Mouse (Mus musculus) heart, adult 18-20 months (tissue): Measurements from ENCODE around the gene Tigd3. TPM values are rescaled to one million over a fixed set of nuclear protein-coding genes. Genes with fewer than 3 reads are reported as not detected.

Experiments
- DNase-seq, 2 experiments: peaks; one replicate each; pipeline ENCODE4 v3.0.0; 2021 to 2022; ENCODE audit warnings: mixed read lengths in 1 of 2
- long read RNA-seq, 2 experiments: library from polyadenylated mRNA; stranded (forward); transcript quantifications; one replicate each; pipeline ENCODE4 v2.0.0; 2021
- total RNA-seq, 2 experiments: library from RNA; stranded (reverse); gene quantifications; 2 replicates each; pipeline ENCODE4 v1.2.3; 2021

Tigd3 gene
- under 1 TPM in 1 of 2 experiments, not detected in 1; 0.35 TPM for total RNA-seq
- long read RNA-seq, experiment 1, partial matches to known transcripts: 0 of 1 reads
- long read RNA-seq, experiment 1, other reads (novel, unspliced or antisense): 0 of 1 reads
- long read RNA-seq, experiment 2: 0 reads

GRCm38 (mm10) chr19:5894002-5894678 is at the start of gene Tigd3:
TSS of gene Tigd3 (minus strand) at chr19:5894149.
- peak; percentile 96 to 97 for DNase-seq

DNA sequence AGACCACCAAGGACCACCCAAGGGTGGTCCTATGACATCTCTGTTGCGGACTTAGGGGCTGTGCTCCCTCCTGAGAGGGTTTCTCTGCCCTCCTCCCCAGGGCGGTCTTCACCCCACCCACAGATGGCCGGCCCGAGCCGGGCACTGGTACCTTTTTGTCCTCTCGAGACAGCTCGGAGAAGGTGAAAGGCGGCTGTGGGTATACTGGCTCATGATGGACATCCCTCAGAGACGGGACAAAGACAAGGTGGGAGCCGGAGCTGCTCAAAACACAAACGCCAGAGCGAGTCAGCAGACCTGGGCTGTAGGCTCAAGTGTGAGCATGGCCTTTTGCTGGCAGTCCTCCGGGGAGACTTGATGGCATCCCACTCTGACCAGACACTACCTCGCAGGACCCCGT is 49.5 kb upstream of the Tigd3 start:
- DNase-seq: no peak

DNA sequence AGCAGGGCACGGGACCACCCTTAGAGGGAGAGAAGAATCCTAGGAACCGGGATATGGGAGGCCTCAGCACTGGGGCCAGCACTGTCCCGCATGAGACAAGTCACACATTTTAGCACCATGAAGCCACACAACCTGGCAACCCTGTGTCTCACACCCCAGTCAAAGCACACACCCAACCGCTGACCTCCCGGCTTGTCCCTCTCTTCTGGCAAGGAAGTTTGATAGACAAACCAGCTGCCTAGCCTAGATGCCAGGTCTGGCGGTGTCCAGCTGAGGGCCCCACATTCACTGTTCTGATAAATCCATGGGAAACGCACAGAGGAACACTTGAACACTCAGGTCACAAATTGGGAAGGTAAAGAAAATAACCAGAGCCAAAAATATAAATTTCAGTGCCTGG is 48.6 kb upstream of the Tigd3 start:
- DNase-seq: no peak

DNA sequence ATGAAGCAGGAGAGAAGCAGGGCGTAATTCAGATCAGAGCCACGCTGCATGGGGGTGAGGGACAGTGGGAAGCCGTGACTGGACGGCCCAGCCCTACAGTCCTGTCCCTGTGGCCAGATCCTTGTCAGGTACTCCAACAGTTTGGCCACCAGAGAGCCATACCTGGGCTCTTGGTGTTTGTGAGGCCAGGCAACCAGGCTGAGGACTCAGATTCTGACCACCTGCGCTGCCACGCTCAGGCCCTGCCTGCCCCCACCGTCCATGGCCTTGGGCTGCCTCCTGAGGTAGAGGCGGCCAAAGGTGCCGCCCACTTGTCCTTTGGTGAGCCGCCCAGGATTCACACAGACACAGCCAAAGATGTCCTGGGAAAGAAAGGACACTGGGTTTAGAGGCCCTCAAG is 46.7 kb upstream of the Tigd3 start:
- peak in 1 of 2 experiments; percentile 29 for DNase-seq

- peak; percentile 80 to 93 for DNase-seq
Measured at GRCm38 (mm10) chr19:5940173-5940572, 46.2 kb upstream of the Tigd3 start.

- DNase-seq: no peak
Measured at GRCm38 (mm10) chr19:5939715-5940114, 45.8 kb upstream of the Tigd3 start.

- DNase-seq: no peak
Measured at GRCm38 (mm10) chr19:5938516-5938915, 44.6 kb upstream of the Tigd3 start.

DNA sequence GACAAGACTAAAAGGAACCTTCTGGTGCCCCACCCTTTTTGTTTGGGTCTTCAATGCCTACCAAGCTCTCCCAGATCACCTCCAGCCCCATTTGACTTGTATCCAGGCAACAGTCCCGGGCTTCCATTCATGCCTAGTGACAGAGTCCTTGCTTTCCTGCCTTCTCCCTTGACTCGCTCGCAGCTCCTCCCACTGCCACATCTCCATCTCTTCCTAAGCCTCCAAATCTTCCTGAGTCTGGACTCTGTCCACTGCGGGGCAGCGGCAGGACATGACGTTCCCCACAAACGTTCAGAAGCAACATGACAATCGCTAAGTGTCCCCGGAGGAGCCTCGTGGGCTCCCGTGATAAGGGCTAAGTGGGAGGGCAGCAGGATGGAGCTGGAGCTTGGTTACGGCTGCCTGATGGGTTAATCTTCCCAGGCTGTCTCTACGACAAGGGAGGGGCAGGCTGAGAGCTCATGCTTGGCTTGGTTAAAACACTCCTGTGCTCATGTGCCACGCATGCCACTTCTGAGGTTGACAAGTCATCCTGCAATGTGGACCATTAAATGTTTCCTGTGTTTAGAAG is 44.0 kb upstream of the Tigd3 start:
- peak; percentile 35 to 40 for DNase-seq

DNA sequence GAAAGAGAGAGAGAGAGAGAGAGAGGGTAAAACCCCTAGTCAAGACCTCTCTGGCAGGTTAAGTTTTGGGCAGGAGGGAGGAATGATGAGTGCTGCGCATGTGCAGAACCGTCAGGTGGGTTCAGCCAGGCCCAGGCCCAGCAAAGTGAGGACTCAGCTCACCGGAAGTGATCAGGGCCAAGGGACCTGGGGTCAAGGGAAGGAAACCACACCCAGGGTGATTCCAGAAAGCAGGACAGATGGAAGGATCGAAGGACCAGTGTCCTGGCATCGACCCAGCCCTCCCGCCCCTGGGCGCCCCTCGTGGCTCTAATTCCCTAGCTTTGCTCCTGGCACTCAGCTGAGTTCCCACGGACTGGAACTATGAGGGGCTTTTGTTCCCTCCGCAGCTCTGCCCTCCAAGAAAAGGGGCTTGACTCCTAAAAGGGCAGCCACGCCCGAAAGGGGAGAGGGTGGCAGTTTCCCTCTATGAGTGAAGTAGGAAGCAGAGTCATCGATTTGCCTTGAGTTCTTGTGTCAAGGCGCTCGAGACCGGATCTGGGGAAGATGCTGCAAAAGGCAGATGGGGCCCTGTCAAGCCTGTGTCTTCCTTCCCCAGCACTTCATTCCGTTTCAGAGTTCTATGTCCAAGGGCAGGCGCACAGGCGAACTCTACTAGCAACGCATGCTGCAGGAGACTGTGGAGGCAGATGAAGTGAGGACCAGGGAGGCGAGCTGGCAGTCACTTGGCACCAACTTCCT is 43.3 kb upstream of the Tigd3 start:
- peak in 1 of 2 experiments; percentile 54 for DNase-seq

DNA sequence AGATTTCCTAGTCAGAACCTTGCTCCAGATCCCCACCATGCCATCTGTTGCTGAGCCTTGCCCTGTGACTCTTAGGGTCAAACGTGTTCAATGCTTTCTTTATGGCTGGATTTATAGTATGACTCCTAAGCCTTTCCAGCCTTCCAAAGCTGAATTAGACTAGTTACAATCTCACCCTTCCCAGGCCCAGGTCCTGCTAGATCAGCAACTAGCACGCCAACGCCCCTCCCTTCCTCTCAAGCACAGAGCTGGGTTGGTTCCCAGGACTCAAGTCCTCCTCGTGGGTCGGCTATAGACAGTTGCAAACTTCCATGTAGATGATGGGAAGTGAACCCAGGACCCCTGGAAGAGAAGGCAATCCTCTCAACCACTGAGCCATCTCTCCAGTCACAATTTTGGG is 41.7 kb upstream of the Tigd3 start:
- peak; percentile 61 to 76 for DNase-seq

DNA sequence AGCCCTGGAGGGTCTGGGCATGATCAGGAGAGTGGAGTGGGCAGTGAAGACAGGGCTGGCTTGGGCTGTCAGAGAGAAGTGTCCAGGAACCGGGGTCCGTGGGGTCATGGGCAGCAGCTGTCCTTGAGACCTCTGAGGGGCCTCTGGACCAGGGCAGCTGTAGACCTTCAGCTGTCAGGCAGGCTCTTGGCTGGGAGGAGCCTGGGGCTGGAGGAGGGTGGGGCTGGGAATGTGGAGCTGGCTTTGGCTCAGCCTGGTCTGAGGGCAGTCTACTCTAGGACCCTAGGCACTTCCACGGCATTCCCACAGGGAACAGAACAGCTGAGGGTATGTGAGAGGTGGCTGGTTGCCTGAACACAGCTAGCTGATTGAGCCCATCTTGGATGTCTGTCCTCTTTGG is 41.3 kb upstream of the Tigd3 start:
- peak; percentile 76 to 81 for DNase-seq

GRCm38 (mm10) chr19:5929634-5930596 is 36.0 kb upstream of the Tigd3 start:
- peak; percentile 81 to 83 for DNase-seq

GRCm38 (mm10) chr19:5928546-5928945 is 34.6 kb upstream of the Tigd3 start:
- DNase-seq: no peak

DNA sequence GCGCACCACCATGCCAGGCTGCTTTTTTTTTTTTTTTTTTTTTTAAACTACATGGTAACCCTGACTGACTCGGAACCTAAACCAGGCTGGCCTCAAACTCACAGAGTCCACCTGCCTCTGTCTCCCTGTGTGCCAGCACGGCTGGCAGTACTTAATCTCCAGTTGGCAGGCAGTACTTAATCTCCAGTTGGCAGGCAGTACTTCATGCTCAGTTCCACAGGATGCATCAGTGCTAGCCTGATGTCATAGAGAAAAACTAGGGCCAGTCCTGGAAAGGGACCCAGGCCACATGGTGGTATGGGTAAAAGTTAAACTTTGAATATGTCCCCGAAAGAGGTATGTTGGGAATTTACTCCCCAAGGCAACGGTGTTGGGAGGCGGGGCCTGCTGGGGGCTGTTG is 34.2 kb upstream of the Tigd3 start:
- no peak for DNase-seq

- DNase-seq: no peak
Measured at GRCm38 (mm10) chr19:5927532-5927931, 33.6 kb upstream of the Tigd3 start.

DNA sequence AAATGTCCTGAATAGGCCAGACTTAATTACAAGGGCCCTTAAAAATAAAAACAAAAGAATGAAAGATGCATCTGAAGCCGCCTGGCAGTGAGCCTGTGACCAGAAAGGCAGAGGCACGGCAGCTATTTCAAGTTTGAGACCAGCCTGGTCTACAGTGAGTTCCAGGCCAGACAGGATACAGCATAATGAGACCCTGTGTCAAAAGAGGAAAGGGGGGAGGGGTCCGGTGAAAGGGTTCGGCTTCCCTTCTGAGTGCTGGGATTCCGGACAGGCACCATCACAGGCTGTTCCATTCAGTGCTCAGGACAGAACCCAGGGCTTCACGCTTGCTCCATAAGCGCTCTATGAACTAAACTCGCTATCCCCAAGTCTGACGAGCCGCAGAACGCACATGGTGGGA is 33.1 kb upstream of the Tigd3 start:
- DNase-seq: no peak

DNA sequence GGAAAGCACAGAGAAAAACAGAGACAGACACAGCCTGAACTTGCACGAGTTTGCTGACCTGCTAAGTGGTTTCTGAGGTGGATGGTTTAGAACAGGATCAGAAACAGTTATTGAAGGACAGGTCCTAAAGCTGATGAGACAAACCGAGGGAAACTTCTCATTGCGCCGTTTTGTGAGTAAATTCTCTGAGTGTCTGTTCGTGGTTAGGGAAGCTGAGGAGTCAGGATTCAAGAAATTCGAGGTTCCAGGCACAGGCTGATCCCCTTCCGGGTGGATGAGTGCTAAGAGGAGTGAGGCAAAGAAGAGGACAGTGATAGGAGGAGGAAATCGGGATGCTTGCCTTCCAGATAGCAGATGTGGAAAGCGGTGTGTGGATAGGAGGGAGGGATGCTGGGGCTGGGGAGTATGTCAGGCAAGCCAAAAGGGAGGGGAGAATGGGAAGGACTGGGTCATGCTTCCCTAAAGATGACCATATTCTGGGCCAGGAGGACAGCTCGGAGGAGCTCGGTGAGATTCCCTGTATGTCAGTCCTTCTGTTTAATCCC is 31.4 kb upstream of the Tigd3 start:
- DNase-seq: no peak

- peak; percentile 98 for DNase-seq
Measured at GRCm38 (mm10) chr19:5924713-5925093, 30.8 kb upstream of the Tigd3 start, which contains the start of gene Cdc42ep2. TSS of gene Cdc42ep2 (minus strand) at chr19:5924816.

DNA sequence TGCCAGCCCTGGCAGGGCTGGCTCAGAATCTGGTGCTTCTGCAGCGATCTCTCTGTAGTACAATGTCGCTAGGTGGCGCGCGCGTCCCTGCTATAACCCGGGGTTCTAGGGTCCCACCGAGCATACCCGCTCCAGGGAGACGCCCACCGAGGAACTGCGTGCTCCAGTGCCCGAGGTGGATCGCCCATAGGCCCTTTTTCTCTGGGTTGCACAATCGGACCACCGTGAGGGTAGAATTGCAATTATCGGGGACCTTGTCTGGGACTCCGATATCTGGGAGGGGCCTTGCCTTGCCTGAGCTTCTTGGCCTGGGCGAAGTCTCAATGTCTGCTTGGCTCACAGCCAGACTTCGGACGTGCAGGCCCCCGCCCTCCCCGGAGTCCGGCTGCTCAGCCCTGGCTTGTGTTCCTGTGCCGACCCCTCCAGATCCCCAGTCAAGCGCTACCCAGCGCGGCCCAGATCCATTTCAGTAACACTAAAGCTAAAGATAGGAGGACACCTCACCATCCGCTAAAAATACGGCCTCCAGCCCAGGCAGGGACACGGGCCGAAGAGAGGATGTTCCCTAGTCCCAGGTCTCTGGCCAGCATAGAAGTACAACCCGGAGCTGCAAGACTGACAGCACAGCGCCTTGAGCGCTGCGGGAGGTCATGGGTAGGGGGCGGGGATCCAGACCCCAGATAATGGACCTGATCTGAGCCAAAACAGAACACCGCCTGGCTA is 30.2 kb upstream of the Tigd3 start:
- peak; percentile 93 to 98 for DNase-seq

GRCm38 (mm10) chr19:5922963-5923362 is 29.0 kb upstream of the Tigd3 start:
- DNase-seq: no peak
